Mouse (Mus musculus): Measurements from ENCODE around the gene Pkhd1. TPM values are rescaled to one million over a fixed set of nuclear protein-coding genes. Genes with fewer than 3 reads are reported as not detected.

Pkhd1 gene
- polyA plus RNA-seq, 1 experiment from 2014 or later: 0.04 TPM

DNA sequence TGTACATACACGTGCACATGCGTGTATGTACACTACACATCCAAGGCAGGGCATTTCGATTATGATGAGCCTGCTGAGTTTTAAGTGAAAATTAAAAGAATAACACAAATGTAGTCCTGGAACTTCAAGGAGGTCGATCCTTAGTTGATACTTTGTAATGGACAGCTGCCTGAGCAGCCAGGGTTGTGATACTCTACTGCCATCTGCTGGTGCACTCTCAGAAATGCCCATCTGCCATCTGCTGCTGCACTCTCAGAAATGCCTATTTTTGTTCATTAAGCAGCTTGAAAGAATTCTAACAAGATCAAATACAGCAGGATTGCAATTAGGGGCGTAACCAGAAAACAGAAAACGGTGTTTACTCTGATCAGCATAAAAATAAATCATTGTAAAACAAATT, 63.5 kb downstream of the Pkhd1 start:
- peak; percentile 72 for ATAC-seq (ENCODE audit: insufficient read depth, low FRiP score, low TSS enrichment)
- DNase-seq (ENCODE audit: low spot score): peak; percentile 66
- no peak overlapping the region for H3K27ac ChIP-seq (ENCODE audit: low read depth, low read length)
- H3K36me3 ChIP-seq (ENCODE audit: control insufficient read depth, insufficient read depth, low read length): no peaks in the 10 kb centered on the region
- H3K9ac ChIP-seq (ENCODE audit: low read length): no peak overlapping the region
- no peaks in the 10 kb centered on the region for H3K27me3 ChIP-seq (ENCODE audit: control insufficient read depth, insufficient read depth, low read length)
- H3K9me3 ChIP-seq (ENCODE audit: control insufficient read depth, low read length): no peaks in the 10 kb centered on the region
- no peak overlapping the region for H3K4me2 ChIP-seq (ENCODE audit: low read depth)
- H3K4me1 ChIP-seq (ENCODE audit: control insufficient read depth, insufficient read depth, low read length): no peaks in the 10 kb centered on the region
- H3K4me3 ChIP-seq (ENCODE audit: low read depth, low read length): no peak overlapping the region
- WGBS: 32% methylated on average over 6 of the region's 6 CpGs

DNA sequence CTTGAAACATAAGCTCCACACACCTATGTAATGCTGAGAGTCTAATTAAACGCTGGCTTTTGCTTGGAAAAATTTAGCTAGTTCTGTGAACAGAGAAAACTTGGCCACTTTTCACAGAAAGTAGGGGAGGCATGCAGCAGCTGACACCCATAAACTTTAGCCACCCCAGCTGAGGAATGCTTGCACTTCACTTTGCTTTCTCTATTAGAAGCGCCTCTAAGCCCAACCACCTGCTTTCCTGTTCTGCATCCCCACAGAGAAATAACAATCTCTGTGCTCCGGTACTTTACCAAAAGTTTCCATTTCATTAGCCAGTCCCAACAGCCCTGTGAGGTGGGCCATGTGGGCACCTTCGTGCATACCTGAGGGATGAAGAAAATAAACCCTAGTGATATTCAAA, 66.5 kb downstream of the Pkhd1 start:
- 75% methylated on average over 4 of the region's 4 CpGs for WGBS
- Histone ChIP-seq H3K4me2 (ENCODE audit: low read depth) (no peak overlapping the region), H3K4me3 (ENCODE audit: low read depth, low read length) (no peak overlapping the region), H3K9me3 (ENCODE audit: control insufficient read depth, low read length) (no peaks in the 10 kb centered on the region), H3K9ac (ENCODE audit: low read length) (no peak overlapping the region), H3K27me3 (ENCODE audit: control insufficient read depth, insufficient read depth, low read length) (no peaks in the 10 kb centered on the region), H3K4me1 (ENCODE audit: control insufficient read depth, insufficient read depth, low read length) (no peaks in the 10 kb centered on the region), H3K36me3 (ENCODE audit: control insufficient read depth, insufficient read depth, low read length) (no peaks in the 10 kb centered on the region), H3K27ac (ENCODE audit: low read depth, low read length) (no peak overlapping the region)
- DNase-seq (ENCODE audit: low spot score): no peak
- ATAC-seq (ENCODE audit: insufficient read depth, low FRiP score, low TSS enrichment): no peak

DNA sequence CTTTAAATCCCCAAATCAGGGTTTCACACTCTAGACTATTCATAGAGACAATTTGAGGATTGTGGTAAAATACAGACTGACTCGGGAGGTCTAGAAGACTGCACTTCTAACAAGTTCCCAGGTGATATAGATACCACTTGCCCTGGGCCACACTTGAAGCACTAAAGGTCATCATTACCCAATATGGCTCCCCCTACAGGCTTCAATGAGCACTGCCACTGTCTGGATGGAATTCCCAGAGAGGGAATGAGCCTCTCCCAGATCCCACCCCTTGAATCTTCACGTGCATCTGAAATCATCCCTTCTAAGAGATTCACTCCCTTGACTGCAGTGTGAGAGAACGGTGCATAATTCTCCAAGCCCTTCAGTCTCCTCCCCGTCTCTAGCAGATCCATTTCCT, 73.3 kb downstream of the Pkhd1 start:
- Histone ChIP-seq H3K9me3 (ENCODE audit: control insufficient read depth, low read length) (no peaks in the 10 kb centered on the region), H3K4me2 (ENCODE audit: low read depth) (no peak overlapping the region), H3K4me3 (ENCODE audit: low read depth, low read length) (no peak overlapping the region), H3K27ac (ENCODE audit: low read depth, low read length) (no peak overlapping the region), H3K27me3 (ENCODE audit: control insufficient read depth, insufficient read depth, low read length) (no peaks in the 10 kb centered on the region), H3K36me3 (ENCODE audit: control insufficient read depth, insufficient read depth, low read length) (no peaks in the 10 kb centered on the region), H3K9ac (ENCODE audit: low read length) (no peak overlapping the region), H3K4me1 (ENCODE audit: control insufficient read depth, insufficient read depth, low read length) (no peaks in the 10 kb centered on the region)
- 64% methylated on average over 4 of the region's 4 CpGs for WGBS
- DNase-seq (ENCODE audit: low spot score): no peak
- no peak for ATAC-seq (ENCODE audit: insufficient read depth, low FRiP score, low TSS enrichment)

- 70% methylated on average over 7 of the region's 7 CpGs for WGBS
- Histone ChIP-seq H3K4me3 (ENCODE audit: low read depth, low read length) (no peak overlapping the region), H3K27ac (ENCODE audit: low read depth, low read length) (no peak overlapping the region), H3K36me3 (ENCODE audit: control insufficient read depth, insufficient read depth, low read length) (no peaks in the 10 kb centered on the region), H3K4me1 (ENCODE audit: control insufficient read depth, insufficient read depth, low read length) (no peaks in the 10 kb centered on the region), H3K27me3 (ENCODE audit: control insufficient read depth, insufficient read depth, low read length) (no peaks in the 10 kb centered on the region), H3K9ac (ENCODE audit: low read length) (no peak overlapping the region), H3K4me2 (ENCODE audit: low read depth) (no peak overlapping the region), H3K9me3 (ENCODE audit: control insufficient read depth, low read length) (no peaks in the 10 kb centered on the region)
- DNase-seq (ENCODE audit: low spot score) (peak; percentile 50), ATAC-seq (ENCODE audit: insufficient read depth, low FRiP score, low TSS enrichment) (no peak; the same call in 1 of the 2 replicates)
Observed at GRCm38 (mm10) chr1:20513364-20514084, 104.3 kb downstream of the Pkhd1 start.

DNA sequence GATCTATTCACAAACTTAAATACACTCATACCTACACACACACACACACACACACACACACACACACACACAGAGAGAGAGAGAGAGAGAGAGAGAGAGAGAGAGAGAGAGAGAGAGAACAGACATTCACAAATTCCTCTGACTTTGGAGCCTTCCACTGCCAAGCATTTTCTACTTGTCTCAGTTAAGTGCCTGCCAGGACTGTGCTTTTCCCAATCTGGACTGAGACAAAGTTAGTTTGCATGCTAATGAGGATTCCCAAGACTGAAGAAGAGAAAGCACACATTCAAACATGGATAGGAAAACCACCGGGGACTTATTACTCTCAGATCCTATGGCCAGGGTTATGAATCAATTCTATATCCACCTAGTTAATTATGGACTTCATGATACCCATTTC, 118.9 kb downstream of the Pkhd1 start:
- Histone ChIP-seq H3K4me1 (ENCODE audit: control insufficient read depth, insufficient read depth, low read length) (no peaks in the 10 kb centered on the region), H3K9ac (ENCODE audit: low read length) (no peak overlapping the region), H3K4me3 (ENCODE audit: low read depth, low read length) (no peak overlapping the region), H3K9me3 (ENCODE audit: control insufficient read depth, low read length) (no peaks in the 10 kb centered on the region), H3K27ac (ENCODE audit: low read depth, low read length) (no peak overlapping the region), H3K36me3 (ENCODE audit: control insufficient read depth, insufficient read depth, low read length) (no peaks in the 10 kb centered on the region), H3K27me3 (ENCODE audit: control insufficient read depth, insufficient read depth, low read length) (no peaks in the 10 kb centered on the region), H3K4me2 (ENCODE audit: low read depth) (no peak overlapping the region)
- DNase-seq (ENCODE audit: low spot score) (no peak), ATAC-seq (ENCODE audit: insufficient read depth, low FRiP score, low TSS enrichment) (no peak)
- WGBS: 76% methylated on average over 1 of the region's 1 CpGs

DNA sequence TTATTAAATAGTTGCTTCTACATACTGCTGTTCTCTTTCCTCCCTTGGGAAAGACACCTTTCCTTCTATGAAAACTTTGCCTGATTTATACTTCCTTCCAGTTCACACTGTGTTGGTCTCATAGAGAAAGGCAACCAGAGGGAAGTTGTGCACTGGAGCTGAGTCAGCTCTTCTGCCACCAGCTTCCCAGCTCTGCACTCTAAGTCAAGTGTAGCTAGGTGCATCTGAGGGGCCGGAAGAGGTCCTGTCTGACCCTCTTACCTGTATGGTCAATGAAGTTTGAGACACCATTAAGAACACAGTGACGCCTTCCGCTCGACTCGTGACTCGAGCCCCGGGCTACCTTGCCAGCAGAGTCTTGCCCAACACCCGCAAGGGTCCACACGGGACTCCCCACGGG, 131.8 kb downstream of the Pkhd1 start:
- 98% methylated on average over 9 of the region's 10 CpGs for WGBS
- DNase-seq (ENCODE audit: low spot score) (no peak), ATAC-seq (ENCODE audit: insufficient read depth, low FRiP score, low TSS enrichment) (no peak)
- no peak overlapping the region for H3K4me3 ChIP-seq (ENCODE audit: low read depth, low read length)
- H3K4me1 ChIP-seq (ENCODE audit: control insufficient read depth, insufficient read depth, low read length): no peaks in the 10 kb centered on the region
- H3K4me2 ChIP-seq (ENCODE audit: low read depth): no peak overlapping the region
- no peaks in the 10 kb centered on the region for H3K9me3 ChIP-seq (ENCODE audit: control insufficient read depth, low read length)
- H3K27me3 ChIP-seq (ENCODE audit: control insufficient read depth, insufficient read depth, low read length): no peaks in the 10 kb centered on the region
- H3K9ac ChIP-seq (ENCODE audit: low read length): no peak overlapping the region
- H3K36me3 ChIP-seq (ENCODE audit: control insufficient read depth, insufficient read depth, low read length): no peaks in the 10 kb centered on the region
- no peak overlapping the region for H3K27ac ChIP-seq (ENCODE audit: low read depth, low read length)

GRCm38 (mm10) chr1:20481843-20482242, 136.0 kb downstream of the Pkhd1 start:
- Histone ChIP-seq H3K4me3 (ENCODE audit: low read depth, low read length) (no peak overlapping the region), H3K9me3 (ENCODE audit: control insufficient read depth, low read length) (no peaks in the 10 kb centered on the region), H3K27ac (ENCODE audit: low read depth, low read length) (no peak overlapping the region), H3K27me3 (ENCODE audit: control insufficient read depth, insufficient read depth, low read length) (no peaks in the 10 kb centered on the region), H3K4me2 (ENCODE audit: low read depth) (no peak overlapping the region), H3K36me3 (ENCODE audit: control insufficient read depth, insufficient read depth, low read length) (no peaks in the 10 kb centered on the region), H3K9ac (ENCODE audit: low read length) (no peak overlapping the region), H3K4me1 (ENCODE audit: control insufficient read depth, insufficient read depth, low read length) (no peaks in the 10 kb centered on the region)
- WGBS: 88% methylated on average over 4 of the region's 4 CpGs
- DNase-seq (ENCODE audit: low spot score): no peak
- ATAC-seq (ENCODE audit: insufficient read depth, low FRiP score, low TSS enrichment): no peak

DNA sequence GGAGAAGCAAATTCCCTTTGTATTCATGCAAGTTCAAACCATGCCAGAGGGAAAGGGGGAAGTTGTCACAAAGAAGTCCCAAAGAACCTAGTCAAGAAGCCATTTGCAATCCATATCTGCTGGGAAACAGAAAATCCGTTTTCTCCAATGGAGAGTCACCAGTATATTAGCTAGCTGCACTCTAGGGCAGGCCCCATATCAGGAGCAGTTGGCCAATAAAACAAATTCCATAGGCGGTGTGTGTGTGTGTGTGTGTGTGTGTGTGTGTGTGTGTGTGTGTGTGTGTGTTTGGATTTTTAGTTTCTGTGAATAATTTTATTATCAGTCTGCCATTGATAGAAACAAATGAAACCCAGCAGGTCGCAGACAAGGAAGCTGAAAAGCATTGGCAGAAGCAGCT, 139.2 kb downstream of the Pkhd1 start:
- WGBS: 68% methylated on average over 3 of the region's 3 CpGs
- no peak for ATAC-seq (ENCODE audit: insufficient read depth, low FRiP score, low TSS enrichment)
- no peak overlapping the region for H3K9ac ChIP-seq (ENCODE audit: low read length)

DNA sequence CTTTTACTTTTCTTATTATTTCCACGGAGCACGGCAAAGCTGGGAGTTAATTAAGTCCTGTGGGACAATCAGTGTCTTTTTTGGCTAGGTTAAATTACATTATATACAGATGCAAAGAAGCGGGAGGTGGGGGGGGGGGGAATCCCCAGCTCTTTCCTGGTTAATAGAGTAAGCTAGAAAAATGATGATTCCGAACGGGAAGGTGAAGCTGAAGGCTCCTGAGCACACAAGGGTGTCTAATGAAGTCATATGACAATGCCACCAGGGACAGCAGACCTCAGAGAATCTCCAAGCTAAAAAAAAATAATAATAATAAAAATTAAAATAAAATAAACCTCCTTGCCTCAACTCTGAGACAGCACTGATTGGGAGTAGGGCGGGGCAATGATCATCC, 139.6 kb downstream of the Pkhd1 start:
- 30% methylated on average over 6 of the region's 6 CpGs for whole genome bisulfite sequencing
- no peak for DNase-seq (ENCODE audit: low spot score)
- no peaks in the 10 kb centered on the region for H3K4me1 ChIP-seq (ENCODE audit: control insufficient read depth, insufficient read depth, low read length)
- H3K27me3 ChIP-seq (ENCODE audit: control insufficient read depth, insufficient read depth, low read length): no peaks in the 10 kb centered on the region
- 0 out of 2 replicates have a peak overlapping the region, but pooled peaks have one; percentile 57 for H3K27ac ChIP-seq (ENCODE audit: low read depth, low read length)
- peak; percentile 24; the same call in 1 of the 2 replicates for ATAC-seq (ENCODE audit: insufficient read depth, low FRiP score, low TSS enrichment)
- peak overlapping the region; percentile 14 for H3K9ac ChIP-seq (ENCODE audit: low read length)
- H3K4me3 ChIP-seq (ENCODE audit: low read depth, low read length): peak overlapping the region; percentile 27
- peak overlapping the region; percentile 44 for H3K4me2 ChIP-seq (ENCODE audit: low read depth)
- H3K36me3 ChIP-seq (ENCODE audit: control insufficient read depth, insufficient read depth, low read length): no peaks in the 10 kb centered on the region
- H3K9me3 ChIP-seq (ENCODE audit: control insufficient read depth, low read length): no peaks in the 10 kb centered on the region

More for the DNA sequence above, 139.2 kb downstream of the Pkhd1 start:
- no peaks in the 10 kb centered on the region for H3K27me3 ChIP-seq (ENCODE audit: control insufficient read depth, insufficient read depth, low read length)
- H3K9me3 ChIP-seq (ENCODE audit: control insufficient read depth, low read length): no peaks in the 10 kb centered on the region
- H3K4me2 ChIP-seq (ENCODE audit: low read depth): no peak overlapping the region; the same call in 1 of the 2 replicates
- DNase-seq (ENCODE audit: low spot score): no peak
- H3K36me3 ChIP-seq (ENCODE audit: control insufficient read depth, insufficient read depth, low read length): no peaks in the 10 kb centered on the region
- H3K27ac ChIP-seq (ENCODE audit: low read depth, low read length): no peak overlapping the region
- no peaks in the 10 kb centered on the region for H3K4me1 ChIP-seq (ENCODE audit: control insufficient read depth, insufficient read depth, low read length)
- H3K4me3 ChIP-seq (ENCODE audit: low read depth, low read length): no peak overlapping the region
